26 mouse cellular contexts compared by ENCODE assay signal in genomic region chr1:136081161-136081560, GRCm38 (mm10). TPM values are rescaled to one million over a fixed set of nuclear protein-coding genes. Genes with fewer than 3 reads are reported as not detected.
"Had no signal": no experiment of that assay in that cellular context is flagged by ENCODE, and none has a peak within 500 bp of the region (broad histone marks: within the 10 kb centered on the region; RNA-seq: fewer than 3 reads in every experiment).

No protein-coding gene starts in this region.

- H3K4me3 ChIP-seq: midbrain, embryonic 10.5 days; midbrain, embryonic 12.5 days; myocyte; neural tube, embryonic 13.5 days; neural tube, embryonic 15.5 days had no signal

- ATAC-seq: midbrain, embryonic 16.5 days had no signal

- H3K4me1 ChIP-seq: midbrain, embryonic 10.5 days; midbrain, embryonic 12.5 days; neural tube, embryonic 13.5 days; neural tube, embryonic 15.5 days had no signal

- H3K27ac ChIP-seq: midbrain, embryonic 10.5 days; midbrain, embryonic 12.5 days; neural tube, embryonic 13.5 days; neural tube, embryonic 15.5 days had no signal

- H3K9me3 ChIP-seq: midbrain, embryonic 10.5 days; neural tube, embryonic 15.5 days had no signal

- H3K36me3 ChIP-seq: midbrain, embryonic 10.5 days; midbrain, embryonic 12.5 days; neural tube, embryonic 13.5 days; neural tube, embryonic 15.5 days had no signal

- DNase-seq: lung, adult 18-20 months; lung, embryonic 14.5 days; lung, postnatal 10 days; lung, postnatal 4 days; midbrain, embryonic 14.5 days; retina, postnatal 1 day; right cerebral cortex, adult 18-20 months; right cerebral cortex, postnatal 25 days; right cerebral cortex, postnatal 4 days; spleen, adult 18-20 months; thymus, adult 18-20 months; thymus, postnatal 14 days; thymus, postnatal 36 days had no signal

- H3K4me2 ChIP-seq: lung, embryonic 14.5 days; midbrain, embryonic 12.5 days; neural tube, embryonic 13.5 days; neural tube, embryonic 15.5 days had no signal

- H3K9ac ChIP-seq: lung, embryonic 14.5 days; midbrain, embryonic 12.5 days; neural tube, embryonic 13.5 days; neural tube, embryonic 15.5 days had no signal

- H3K27me3 ChIP-seq: midbrain, embryonic 12.5 days; neural tube, embryonic 13.5 days; neural tube, embryonic 15.5 days had no signal

RNA-seq across cellular contexts. Expression of gene Cacna1s, which starts 28.6 kb away (rescaled TPM):
- total RNA-seq: megakaryocyte, adult 5-6 weeks; megakaryocyte-erythroid progenitor cell, adult 5-6 weeks had no signal
- polyA plus RNA-seq: lung, embryonic 14.5 days; midbrain, embryonic 10.5 days; midbrain, embryonic 14.5 days; stomach, embryonic 14.5 days had no signal

RNA-seq across cellular contexts. Expression of gene Ascl5, which starts 30.6 kb away (rescaled TPM):
- total RNA-seq: megakaryocyte, adult 5-6 weeks; megakaryocyte-erythroid progenitor cell, adult 5-6 weeks had no signal
- polyA plus RNA-seq: lung, embryonic 14.5 days; lung, embryonic 16.5 days; midbrain, embryonic 10.5 days; midbrain, embryonic 12.5 days; midbrain, embryonic 14.5 days; midbrain, embryonic 16.5 days; neural tube, embryonic 11.5 days; neural tube, embryonic 13.5 days; neural tube, embryonic 15.5 days; small intestine, adult 2 months; thymus, postnatal 0 days had no signal
